Mouse (Mus musculus) small intestine, adult 2 months (tissue): ENCODE measurements around the gene Inpp5e.

Experiments used
- CTCF ChIP-seq: fragments of 200-500 bp; IDR thresholded peaks from 2 replicates; pipeline ENCODE4 v1.5.1; 2012; ENCODE audit warnings: low read depth, mild to moderate bottlenecking, control low read depth, inconsistent platforms, low read length, moderate library complexity, mixed read lengths; ENCODE audit not compliant: insufficient replicate concordance, insufficient read length; ENCODE audit errors: extremely low read depth
- POLR2A ChIP-seq: fragments of 200-500 bp; IDR thresholded peaks from 2 replicates; pipeline ENCODE4 v1.6.1; 2012; ENCODE audit warnings: low read depth, mild to moderate bottlenecking, control low read depth, inconsistent platforms, low read length, moderate library complexity

DNA sequence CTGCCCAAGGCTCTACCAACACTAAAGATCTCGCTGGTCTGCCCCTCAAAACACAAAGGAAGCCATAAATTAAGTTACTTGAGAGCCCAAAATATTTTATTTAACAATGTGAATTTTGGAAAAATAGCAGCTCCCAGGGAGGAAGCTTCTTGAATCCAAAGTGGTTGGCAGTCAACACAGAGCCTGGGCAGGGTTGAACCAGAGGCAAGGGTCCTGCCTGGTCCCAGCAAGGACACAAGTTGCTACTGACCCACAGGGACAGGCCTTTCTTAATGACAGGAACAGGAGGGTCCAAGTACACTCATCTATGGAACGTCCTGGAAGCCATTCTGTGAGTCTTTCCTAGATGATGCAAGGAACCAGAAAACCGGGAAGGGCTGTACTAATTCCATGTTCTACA, 359 bp upstream of the Inpp5e start:
- TF ChIP-seq CTCF = no peak
- TF ChIP-seq POLR2A = no peak
